Mouse (Mus musculus) mesoderm, embryonic 11.5 days (tissue): ENCODE results near the gene Rpp21.
"Not testable (repeated sequence)": the region's sequence is repeated elsewhere in the genome, so short reads cannot be mapped to it uniquely, and the experiment has no call there.

Experiments used
- DNase-seq: peaks from one replicate; pipeline ENCODE4 v3.0.0-alpha.2; 2012; ENCODE audit warnings: low read depth, low spot score

Rpp21 gene

GRCm38 (mm10) chr17:36235300-36235699, 22.6 kb downstream of the Rpp21 start:
- DNase-seq: not testable (repeated sequence)

DNA sequence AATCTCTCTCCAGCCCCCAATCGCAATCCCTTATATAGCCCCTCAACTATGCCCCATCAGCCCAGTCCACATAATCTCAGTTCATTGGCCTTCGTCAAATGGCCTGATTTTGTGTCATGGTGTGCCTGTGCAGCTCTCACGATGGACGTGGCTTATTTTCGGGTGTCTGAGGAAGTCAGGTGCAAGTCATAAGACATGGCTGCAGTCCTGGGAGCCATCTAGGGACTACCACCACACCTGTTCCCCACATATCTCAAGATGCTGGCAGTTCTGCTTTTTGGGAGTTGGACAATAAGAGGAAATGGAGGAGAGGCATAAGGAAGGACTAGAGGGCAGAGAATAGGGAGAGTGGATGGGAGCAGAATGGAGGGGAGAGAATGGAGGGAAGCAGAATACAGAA, 24.3 kb downstream of the Rpp21 start:
- DNase-seq: no peak

- peak; percentile 100 for DNase-seq
These were observed 26.6 kb downstream of the Rpp21 start for GRCm38 (mm10) chr17:36231318-36231717.

DNA sequence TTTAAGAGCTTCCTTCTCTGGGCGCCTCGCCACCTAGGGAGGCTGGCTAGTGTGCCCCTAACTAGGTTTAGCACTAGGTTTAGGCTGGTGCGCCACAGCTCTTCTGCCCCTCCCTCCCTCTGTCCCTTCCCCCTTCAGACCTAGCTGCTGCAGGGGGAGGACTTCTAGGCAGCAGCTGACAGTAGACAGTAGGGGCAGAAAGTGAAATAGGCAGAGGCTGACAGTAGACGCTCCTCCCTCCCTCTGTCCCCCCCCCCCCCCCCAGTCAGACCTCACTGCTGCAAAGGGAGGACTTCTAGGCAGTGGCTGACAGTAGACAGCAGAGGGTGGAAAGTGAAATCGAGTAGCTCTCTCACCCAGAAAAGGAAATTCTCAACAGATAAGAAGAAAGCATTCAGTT, 28.8 kb downstream of the Rpp21 start:
- no peak for DNase-seq

DNA sequence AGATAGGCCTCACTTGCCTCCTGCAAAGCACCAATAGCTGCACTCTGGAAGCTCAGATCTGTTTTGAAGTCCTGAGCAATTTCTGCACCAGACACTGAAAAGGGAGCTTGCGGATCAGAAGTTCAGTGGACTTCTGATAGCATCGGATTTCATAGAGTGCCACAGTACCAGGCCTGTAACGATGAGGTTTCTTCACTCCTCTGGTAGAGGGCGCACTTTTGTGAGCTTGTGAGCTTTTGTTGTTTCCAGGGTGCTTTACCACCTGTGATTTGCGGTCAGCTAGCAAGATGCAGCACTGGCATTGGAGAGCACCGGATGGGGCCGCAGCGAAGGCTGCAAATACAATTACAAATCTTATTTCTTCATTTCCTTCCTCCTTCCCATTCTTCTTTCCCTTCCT, 30.9 kb downstream of the Rpp21 start:
- no peak for DNase-seq

DNA sequence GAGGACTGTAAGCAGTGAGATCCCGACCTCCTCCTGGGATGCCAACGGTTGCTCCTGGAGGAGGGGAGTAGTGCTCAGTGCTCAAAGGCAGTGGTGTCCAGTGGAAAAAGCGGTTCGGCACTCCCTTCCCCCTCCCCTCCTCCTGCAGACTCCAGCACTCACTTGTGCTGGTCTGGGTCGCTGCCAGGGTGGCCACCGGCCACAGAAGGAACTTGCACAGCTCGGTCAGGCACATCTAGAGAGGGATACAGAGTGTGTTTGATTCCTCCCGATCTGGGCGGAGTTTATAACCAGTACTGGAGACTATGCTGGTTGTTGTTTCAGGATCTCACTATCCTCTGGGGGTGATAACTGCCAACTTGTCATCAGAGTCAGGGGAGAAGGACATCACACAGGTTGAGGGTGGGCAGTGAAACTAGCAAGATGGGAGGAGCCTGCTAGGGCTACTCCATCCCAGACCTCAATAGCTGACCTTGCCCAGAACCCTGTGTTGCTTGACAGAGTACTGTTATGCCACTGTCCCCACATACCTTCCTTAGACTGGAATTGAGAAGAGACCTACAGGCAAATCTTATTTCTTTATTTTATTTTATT, 32.5 kb downstream of the Rpp21 start:
- no peak for DNase-seq

DNA sequence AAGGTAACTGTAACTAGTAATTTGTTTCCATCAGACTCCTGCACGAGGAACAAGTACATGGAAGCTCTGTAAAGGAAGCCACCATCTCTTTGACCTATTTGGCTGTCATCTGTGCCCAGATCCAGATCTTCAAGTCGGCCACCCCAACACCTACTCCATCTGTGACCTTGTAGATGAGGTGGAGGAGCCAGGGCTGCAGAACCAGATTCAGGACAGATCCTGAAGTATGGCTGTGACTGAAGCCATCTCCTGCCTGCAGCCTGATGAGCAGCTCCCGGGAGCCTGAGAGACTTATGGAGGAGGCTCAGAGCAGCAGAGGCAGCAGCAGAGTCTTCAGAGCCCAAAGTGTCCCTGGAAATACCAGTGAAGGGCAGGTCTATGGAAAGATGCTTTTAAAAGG, 33.4 kb downstream of the Rpp21 start:
- DNase-seq: no peak

DNA sequence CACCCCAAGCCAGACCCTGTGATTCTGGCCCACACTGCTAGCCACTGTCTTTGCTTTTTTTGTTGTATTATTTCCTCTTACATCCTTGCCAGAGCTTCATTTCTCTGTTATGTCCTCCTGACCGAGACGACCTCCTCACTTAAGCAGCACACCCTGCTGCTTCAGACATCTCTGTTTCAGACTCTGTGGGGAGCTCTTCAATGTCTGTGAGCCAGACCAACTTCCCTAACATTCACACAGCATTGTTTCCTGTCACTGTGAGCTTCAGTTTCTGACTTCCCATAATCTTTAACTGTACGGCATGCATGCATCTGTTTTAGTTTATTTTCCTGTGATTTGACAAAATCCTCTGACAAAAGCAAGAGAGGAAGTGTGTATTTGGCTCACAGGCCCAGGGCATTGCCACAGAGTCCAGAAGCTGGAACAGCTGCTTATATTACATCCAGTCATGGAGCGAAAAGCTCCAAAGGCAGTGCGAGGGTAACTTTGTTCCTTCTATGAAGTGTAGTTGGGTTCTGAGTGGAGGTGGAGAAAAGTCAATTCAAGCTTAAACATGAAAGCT, 39.2 kb downstream of the Rpp21 start:
- DNase-seq: no peak

DNA sequence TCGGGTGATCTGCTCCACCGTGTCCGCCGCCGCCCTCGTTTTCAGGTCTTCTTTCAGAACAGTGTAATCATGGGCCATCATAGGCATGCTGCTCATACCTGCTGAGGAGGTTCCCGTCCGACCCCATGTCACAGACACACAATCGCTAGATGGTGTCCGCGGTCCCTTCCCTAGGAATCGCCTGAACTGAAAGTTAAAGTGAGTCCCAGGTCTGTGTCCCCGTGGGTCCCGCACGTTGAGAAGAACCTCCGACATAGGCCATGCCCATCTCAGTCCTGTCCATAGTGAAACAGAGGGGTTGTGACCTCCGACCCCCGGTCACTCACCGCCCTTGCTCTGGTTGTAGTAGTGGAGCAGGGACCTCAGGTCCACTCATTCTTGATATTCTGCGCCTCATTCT, 42.3 kb downstream of the Rpp21 start:
- no peak for DNase-seq

- DNase-seq: no peak
These were observed 51.0 kb downstream of the Rpp21 start for GRCm38 (mm10) chr17:36206846-36207245.

- DNase-seq: no peak
These were observed 52.0 kb downstream of the Rpp21 start for GRCm38 (mm10) chr17:36205862-36206261.
